Mouse (Mus musculus): ENCODE measurements around the gene Crocc.

The Crocc gene

DNA sequence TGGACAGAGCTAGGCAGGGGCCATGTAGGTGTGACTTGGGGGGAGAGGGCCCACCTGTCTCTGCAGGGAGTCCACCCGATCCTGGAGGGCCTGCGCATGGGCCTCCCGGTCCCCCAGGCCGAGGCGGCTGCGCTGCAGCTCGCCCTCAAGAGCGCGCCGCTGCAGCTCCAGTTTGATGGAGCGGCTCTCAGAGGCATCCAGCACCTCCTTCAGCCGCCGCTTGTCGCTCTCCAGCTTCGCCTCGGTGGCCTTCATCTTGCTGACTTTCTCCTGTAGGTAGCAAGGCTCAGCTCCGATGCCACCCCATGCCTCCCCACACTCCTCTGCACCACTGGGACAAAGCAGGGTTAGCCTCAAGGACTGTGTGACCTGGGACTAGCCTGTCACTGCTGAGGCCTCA is 40.1 kb downstream of the Crocc start:
- no peak for DNase-seq

- no peak for DNase-seq
Measured at GRCm38 (mm10) chr4:141017657-141018436, 42.5 kb downstream of the Crocc start.

GRCm38 (mm10) chr4:141016311-141016710 is 44.0 kb downstream of the Crocc start:
- DNase-seq, result no peak

DNA sequence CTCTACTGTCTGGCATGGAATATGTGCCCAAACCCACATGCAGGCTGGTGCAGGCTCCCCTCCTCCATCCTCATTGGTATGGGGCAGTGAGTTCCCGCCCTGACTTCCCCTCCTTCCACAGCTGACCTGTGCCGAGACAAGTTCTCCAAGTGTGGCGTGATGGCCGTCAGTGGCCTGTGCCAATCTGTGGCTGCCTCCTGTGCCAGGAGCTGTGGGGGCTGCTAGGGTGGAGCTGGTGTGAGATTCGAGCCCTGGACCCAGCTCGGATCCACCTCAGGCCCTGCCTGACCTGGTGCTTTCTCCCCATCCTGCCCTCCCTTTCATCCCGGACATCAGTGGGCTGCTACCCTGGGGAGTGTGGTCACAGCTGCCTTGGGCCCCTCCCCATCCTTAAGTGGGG is 45.0 kb downstream of the Crocc start:
- no peak for DNase-seq

DNA sequence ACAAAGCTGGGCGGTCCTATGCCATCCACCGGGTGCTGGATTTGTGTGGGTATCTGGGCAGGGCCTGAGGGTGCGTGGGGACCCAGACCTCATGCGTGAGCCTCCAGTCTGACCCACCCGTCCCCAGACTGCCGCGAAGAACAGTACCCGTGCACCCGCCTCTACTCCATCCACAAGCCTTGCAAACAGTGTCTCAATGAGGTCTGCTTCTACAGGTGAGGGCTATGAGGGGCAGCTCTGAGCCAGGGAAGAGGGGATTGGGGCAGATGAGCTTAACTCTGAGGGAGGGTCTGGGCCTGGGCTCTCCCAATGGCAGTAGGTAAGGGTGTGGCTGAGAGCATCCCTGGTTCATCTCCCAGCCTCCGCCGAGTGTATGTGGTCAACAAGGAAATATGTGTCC is 45.5 kb downstream of the Crocc start:
- no peak for DNase-seq

GRCm38 (mm10) chr4:141014114-141014513 is 46.2 kb downstream of the Crocc start:
- DNase-seq, result no peak

DNA sequence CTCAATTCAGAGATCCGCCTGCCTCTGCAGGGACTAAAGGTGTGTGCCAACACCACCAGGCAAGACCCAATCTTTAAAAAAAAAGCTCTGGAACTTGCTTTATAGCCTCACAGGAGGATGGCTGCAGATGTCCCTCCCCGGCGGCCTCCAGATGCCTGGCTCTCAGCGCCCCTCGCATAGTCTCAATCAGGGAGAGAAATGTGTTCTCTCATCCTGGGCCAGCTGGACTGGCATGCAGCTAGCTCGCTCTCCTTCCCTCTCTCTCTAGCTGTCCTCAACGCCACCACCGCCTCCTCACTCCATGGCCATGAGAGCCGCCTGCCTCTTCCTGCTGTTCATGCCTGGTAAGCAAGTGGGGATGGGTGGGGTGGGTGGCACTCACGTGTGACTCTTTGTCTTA is 47.8 kb downstream of the Crocc start:
- DNase-seq, result no peak

GRCm38 (mm10) chr4:141011556-141012328 is 48.6 kb downstream of the Crocc start:
- DNase-seq, result no peak

- DNase-seq, result no peak
Measured at GRCm38 (mm10) chr4:141010941-141011429, 49.4 kb downstream of the Crocc start.

DNA sequence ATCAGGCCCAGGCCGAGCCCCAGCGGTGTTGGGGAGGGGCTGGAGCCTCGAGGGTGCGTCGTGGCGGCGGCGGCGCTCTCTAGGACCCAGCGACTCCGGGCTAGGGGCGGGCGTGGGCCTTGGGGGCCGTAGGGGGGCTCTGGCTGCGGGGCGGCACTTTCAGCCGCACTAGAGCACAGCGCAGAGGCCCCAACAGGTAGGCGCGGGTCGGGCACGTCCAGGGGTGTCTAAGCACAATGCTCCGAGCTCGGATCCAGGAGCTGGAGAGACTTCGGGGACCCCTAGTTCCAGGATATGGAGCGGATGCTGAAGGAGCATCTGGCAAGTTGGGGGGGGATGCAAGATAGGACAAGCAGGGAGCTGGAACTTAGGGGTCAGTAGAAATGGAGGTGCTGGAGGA is 49.8 kb downstream of the Crocc start:
- DNase-seq, result no peak

DNA sequence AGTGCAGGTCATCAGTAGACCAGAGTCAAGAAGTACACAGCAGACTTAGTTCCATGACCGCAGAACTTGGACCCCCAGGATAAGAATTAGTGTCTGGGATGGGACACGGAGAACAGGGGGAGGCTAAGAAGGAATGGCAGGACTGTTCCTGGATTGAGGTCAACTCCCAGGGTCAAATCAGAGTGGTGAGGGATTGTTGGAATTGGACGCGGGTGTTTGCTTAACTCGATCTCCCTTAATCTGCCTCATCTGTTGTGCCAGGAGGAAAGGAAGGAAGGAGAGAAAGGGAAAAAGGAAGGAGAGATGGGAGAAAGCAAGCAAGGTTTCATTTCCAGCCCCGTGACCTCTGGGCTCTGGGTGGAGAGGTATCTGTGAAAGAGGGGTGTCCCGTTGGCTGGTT is 50.2 kb downstream of the Crocc start, which contains the start of gene Mfap2:
Gene Mfap2 (plus strand): TSS at position 301 of the 400 bp plus-strand sequence.
- DNase-seq, result no peak

DNA sequence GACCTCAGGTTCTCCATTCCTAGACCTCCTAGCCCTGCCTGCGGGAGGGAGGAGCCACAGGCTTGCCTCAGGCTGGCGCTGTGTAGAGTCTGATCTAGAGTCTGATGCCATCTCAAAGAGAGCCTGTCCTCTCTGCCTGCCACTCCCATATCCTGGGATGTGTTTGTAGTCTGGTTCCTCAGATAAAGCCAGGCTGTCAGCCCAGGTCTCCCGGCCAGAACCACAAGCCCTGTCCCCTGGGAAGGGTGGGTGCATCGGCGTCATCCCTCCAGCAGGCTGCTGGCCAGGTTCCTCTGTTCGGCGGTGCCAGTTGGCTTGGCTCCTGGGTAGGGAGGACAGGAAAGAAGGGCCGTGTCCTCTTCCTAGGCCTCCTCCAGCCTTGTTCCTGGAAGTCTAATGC is 52.3 kb downstream of the Crocc start:
- peak; percentile 61 for DNase-seq

- no peak for DNase-seq
Measured at GRCm38 (mm10) chr4:141005983-141006382, 54.4 kb downstream of the Crocc start.

GRCm38 (mm10) chr4:140996812-140997211 is 63.5 kb downstream of the Crocc start:
- DNase-seq, result no peak

DNA sequence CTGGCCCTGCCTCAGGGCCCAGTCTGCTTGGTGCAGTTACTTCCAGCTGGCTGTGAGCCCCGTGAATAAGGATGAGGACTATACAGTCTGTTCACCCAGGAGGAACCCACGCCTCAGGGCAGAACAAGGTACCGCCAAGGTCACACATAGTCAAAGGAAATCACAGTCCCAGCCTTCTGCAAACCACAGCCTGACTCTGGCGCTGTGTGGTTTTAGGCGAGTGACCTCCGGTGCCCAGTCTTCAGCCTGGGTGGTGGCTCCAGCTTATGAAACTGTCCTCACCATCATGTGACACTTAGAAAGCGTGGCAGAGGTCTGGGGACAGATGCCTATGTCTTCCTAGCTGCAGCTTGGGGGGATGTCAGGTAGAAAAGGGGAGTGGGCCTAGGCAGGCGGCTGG is 64.5 kb downstream of the Crocc start:
- no peak for DNase-seq

DNA sequence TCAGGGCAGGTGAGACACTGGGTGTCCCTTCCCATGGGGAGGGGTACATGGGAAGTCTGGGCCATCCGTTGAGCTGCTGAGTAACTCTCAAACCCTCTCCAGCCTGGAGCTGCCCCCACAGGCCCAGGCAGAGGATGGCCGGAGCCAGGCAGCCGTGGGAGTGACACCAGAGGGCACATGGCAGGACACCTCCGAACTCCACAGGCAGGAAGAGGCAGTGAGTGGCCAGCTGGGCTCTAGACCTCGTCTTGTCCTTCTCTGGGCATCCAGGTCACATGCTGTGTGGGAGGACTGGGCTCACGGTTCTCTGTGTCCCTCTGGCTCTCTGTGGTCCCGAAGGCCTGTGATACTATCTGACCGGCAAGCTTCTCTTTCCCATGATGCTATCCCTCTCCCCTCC is 66.5 kb downstream of the Crocc start:
- DNase-seq, result no peak

GRCm38 (mm10) chr4:140992215-140992614 is 68.1 kb downstream of the Crocc start:
- no peak for DNase-seq

GRCm38 (mm10) chr4:140989447-140989846 is 70.9 kb downstream of the Crocc start:
- DNase-seq, result no peak

DNA sequence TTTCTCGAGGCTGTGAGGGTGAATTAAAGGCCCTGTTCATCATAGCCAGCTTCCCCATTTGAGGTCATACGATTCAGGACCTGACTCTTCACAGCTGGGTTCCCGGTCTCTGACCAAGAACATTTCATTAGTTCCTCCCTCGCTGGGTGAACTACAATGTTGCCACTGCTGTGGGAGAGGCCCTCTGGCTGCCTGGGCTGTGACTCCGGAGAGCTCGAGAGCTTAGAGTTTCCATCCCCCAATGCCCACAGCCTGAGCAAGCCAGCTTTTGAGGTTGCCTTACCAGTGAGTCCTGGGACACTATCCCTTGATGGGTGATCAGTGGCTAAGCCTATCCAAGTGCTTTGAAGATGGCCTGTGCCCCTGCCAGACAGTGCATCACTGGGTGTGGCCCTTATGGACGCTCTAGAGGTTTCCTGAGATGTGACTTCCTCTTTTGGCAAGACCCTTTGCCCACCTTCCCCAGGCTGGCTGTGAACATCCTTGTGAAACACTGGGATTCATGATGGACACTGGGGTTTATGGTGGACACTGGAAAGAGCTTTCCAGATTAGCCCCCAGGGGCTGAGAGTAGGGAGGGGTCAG is 71.6 kb downstream of the Crocc start:
- no peak for DNase-seq

DNA sequence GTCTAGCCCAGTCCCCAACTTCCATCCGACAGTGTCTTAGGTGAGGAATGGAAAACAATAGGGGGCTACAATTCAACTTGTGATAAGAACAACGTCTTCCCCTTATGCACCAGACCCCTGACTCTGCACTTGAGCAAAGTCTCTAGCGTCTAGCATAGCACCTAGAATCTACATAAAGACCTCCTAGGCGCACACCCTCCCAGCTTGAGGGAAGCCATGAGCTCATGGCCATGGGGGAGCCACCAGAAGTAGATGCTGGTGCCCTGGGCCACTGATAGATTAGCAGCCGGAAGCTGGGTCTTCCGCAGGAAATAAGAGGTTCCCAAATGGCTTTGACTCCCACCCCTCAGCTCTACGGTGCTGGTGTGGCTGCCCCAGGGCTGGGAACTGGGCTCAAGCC is 72.9 kb downstream of the Crocc start:
- DNase-seq, result no peak

DNA sequence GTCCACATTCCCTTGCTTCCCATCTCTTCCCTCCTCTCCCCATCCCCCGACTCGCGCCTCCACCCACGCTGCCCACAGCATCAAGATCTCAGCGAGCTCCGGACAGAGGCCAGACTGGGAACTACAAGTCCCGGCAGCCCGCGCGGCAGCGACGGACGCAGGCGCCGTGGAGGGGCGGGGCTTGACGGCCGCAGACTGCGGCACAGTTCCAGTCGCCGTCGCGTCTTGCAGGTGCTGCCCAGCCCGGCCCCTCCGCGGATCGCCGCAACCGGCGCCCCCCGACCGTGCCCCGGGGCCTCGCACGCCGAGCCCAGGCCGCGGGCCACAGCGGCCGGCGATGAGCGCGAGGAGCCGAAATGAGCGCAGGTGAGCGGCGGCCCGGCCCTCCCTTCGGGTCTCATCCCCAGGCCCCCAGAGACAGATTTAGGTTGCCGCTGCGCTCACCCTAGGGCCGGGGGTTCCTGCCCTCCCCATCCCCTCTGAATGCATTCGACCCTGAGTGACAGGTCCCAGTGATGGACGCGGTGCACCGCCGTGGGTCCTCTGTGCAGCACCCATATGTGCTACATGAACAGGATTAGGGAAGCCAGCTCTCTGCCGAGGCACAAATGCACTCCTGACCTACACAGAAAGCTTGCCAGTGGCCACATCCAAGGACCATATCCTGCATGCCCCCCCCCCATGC is 73.5 kb downstream of the Crocc start, which contains the start of gene Atp13a2:
Gene Atp13a2 (plus strand): TSS at position 163 of the 685 bp plus-strand sequence.
- DNase-seq, result peak; percentile 86

DNA sequence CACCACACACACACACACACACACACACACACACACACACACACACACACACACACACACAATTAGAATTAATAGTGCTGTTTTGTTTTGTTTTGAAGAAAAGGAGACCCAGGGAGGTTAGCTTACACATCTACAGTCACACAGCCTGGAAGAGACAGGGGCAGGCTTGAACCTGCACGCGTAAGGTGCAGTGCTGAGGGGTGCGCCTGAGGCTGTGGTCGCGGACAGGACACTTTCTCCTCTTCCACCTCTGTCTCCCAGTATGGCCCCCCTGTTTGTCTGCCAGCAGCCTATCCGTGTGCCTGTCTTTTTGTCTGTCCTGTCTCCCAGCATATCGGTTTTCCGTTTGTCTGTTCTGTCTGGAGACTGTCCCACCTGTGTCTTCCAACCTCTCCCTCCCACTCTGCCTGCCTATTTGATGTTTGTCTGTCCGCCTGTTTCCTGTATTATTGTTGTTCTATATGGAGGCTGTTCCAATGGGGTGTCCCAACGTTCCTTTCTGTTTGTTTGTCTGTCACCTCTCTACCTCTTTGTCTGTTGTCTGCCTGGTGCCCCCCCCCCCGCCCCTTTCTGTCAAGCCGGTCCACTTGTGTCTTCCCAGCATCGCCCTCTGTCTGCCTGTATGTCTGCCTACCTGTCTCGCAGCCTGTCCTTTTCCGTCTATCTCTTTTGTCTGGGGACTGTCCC is 74.2 kb downstream of the Crocc start:
- DNase-seq, result no peak

Measured in kidney, adult 11 months (tissue).